Mouse (Mus musculus) liver, embryonic 14.5 days (tissue): Measurements from ENCODE around the gene Kdm2a. TPM values are rescaled to one million over a fixed set of nuclear protein-coding genes. Genes with fewer than 3 reads are reported as not detected.
A peak's percentile ranks its signal among the peaks of the same experiment; 100 is the strongest.

Source experiments
- ATAC-seq: fragments of 200-750 bp; cut with Nextera tagmentation; 2 replicates; pipeline ENCODE4 v1.8.0; 2017; ENCODE audit warnings: moderate number of reproducible peaks, mild to moderate bottlenecking, moderate library complexity; ENCODE audit not compliant: insufficient read depth
- DNase-seq, 3 experiments: peaks; one replicate each; pipeline ENCODE4 v3.0.0-alpha.2; 2012 to 2013; ENCODE audit warnings: low read depth in 3 of 3, low spot score in 3 of 3
- H3K27ac ChIP-seq: fragments of 300-500 bp; sonication (generic); 2 replicates; pipeline ENCODE4 v1.5.1; 2014; ENCODE audit warnings: moderate library complexity, mild to moderate bottlenecking, control low read depth, inconsistent platforms
- H3K27me3 ChIP-seq: fragments of 300-500 bp; sonication (generic); 2 replicates; pipeline ENCODE4 v1.6.1; 2014; ENCODE audit warnings: mild to moderate bottlenecking, low read length, moderate library complexity; ENCODE audit not compliant: control insufficient read depth, insufficient read depth
- H3K36me3 ChIP-seq: fragments of 300-500 bp; sonication (generic); replicated peaks from 2 replicates; pipeline ENCODE4 v1.6.1; 2014; ENCODE audit warnings: low read depth; ENCODE audit not compliant: control insufficient read depth, insufficient read depth
- H3K4me1 ChIP-seq, 2 experiments: fragments of 200-500 bp in 1 of 2; fragments of 300-500 bp in 1 of 2; sonication (generic) in 1 of 2; replicated peaks; 2 replicates each; pipeline ENCODE4 v1.6.1; 2012 to 2014; ENCODE audit warnings: antibody characterized with exemption in 1 of 2, inconsistent platforms in 1 of 2, low read length in 1 of 2; ENCODE audit not compliant: control insufficient read depth in 2 of 2, insufficient read depth in 2 of 2
- H3K4me2 ChIP-seq: fragments of 300-500 bp; sonication (generic); 2 replicates; pipeline ENCODE4 v1.6.1; 2014; ENCODE audit warnings: low read depth, mild to moderate bottlenecking, control low read depth, moderate library complexity
- H3K4me3 ChIP-seq, 2 experiments: fragments of 200-500 bp in 1 of 2; fragments of 300-500 bp in 1 of 2; sonication (generic) in 1 of 2; 2 replicates each; pipeline ENCODE4 v1.5.1; 2012 to 2014; ENCODE audit warnings: low read depth in 2 of 2, low read length in 2 of 2, mild to moderate bottlenecking in 2 of 2, control low read depth in 1 of 2, inconsistent platforms in 1 of 2, moderate library complexity in 1 of 2; ENCODE audit not compliant: insufficient read depth in 1 of 2
- H3K9ac ChIP-seq: fragments of 300-500 bp; sonication (generic); replicated peaks from 2 replicates; pipeline ENCODE4 v1.6.1; 2014; ENCODE audit warnings: mild to moderate bottlenecking, control low read depth, moderate library complexity
- H3K9me3 ChIP-seq: fragments of 300-500 bp; sonication (generic); 2 replicates; pipeline ENCODE4 v1.6.1; 2016; ENCODE audit warnings: low read length, mixed read lengths; ENCODE audit not compliant: control insufficient read depth
- CTCF ChIP-seq: IDR thresholded peaks from 2 replicates; pipeline ENCODE4 v1.5.1; 2016; ENCODE audit warnings: antibody characterized with exemption, low read depth, control low read depth
- EP300 ChIP-seq: IDR thresholded peaks from 2 replicates; pipeline ENCODE4 v1.6.1; 2016; ENCODE audit warnings: antibody characterized with exemption, low read depth
- WGBS: fragments of 180-500 bp; shearing (Covaris S2); extraction: QIAGEN DNeasy Blood & Tissue Kit; methylation state at CpG from one replicate; pipeline ENCODE4 v1.1.7; 2014; ENCODE audit not compliant: insufficient replicate concordance; 5-methylcytosine and 5-hydroxymethylcytosine counted together
- polyA plus RNA-seq, 2 experiments: library from polyadenylated mRNA; depleted of rRNA in 1 of 2; stranded (reverse) in 1 of 2; unstranded in 1 of 2; fragments of >200 nt; fragmentation: Nextera tagmentation in 1 of 2; extraction: Ambion mirVana in 1 of 2; gene quantifications; 2 replicates each; pipeline versions ENCODE4 v1.2.1 to v1.2.3; 2012 to 2014

The Kdm2a gene
- polyA plus RNA-seq, 2 experiments = 12.4 to 19.0 TPM

DNA sequence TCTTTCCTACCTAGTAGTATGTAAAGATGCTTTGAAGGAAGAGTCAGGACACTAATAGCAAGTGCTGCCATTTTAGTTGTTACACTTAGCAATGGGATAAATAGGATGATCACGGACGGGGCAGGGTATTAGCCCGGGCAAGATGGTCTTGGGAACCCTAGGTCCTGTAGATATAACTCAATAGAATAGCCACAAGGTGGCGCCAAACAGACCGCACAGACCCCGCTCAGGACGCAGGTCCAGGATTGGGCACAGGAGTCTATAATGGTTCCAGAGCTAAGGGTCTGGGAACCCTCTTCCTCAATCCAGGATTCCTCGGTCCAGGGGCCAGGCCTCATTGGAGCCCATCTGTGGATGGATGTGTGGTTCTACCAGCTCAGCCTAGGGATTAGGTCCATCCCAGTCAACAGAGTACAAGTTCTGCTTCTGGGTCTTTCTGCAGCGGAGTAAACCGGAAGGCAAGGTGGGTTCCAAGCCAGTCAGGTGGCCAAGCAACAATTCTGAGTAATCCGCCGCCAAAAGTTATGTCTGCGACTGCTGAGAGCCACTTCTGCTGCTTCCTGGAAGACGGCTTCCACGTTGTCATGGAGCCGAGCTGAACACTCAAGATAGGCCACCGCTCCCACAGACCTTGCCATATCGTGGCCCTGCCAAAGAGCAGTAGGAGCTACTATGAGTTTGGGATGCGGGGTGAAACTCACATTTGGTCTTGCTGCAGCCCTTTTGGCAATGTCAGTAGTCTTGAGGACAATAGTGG, 27.7 kb upstream of the Kdm2a start:
- Histone ChIP-seq H3K9me3 (no peaks in the 10 kb centered on the region), H3K9ac (no peak overlapping the region), H3K4me1 (peaks cover 0 to 2% of the 10 kb centered on the region in 2 experiments; a peak in 1 of 4 replicates), H3K27me3 (no peaks in the 10 kb centered on the region), H3K36me3 (no peaks in the 10 kb centered on the region), H3K27ac (no peak overlapping the region), H3K4me3 (no peak overlapping the region), H3K4me2 (no peak overlapping the region)
- ATAC-seq (no peak), DNase-seq (no peak)
- WGBS = 51% methylated on average over 19 of the region's 19 CpGs
- TF ChIP-seq CTCF (peak; percentile 83), EP300 (no peak)

- H3K9me3 ChIP-seq = no peaks in the 10 kb centered on the region
- no peaks in the 10 kb centered on the region for H3K36me3 ChIP-seq
- H3K4me1 ChIP-seq = peaks cover 0 to 10% of the 10 kb centered on the region in 2 experiments; a peak in 2 of 4 replicates
- no peak for TF ChIP-seq EP300
- TF ChIP-seq CTCF = no peak
- no peak overlapping the region for H3K4me2 ChIP-seq
- H3K27me3 ChIP-seq = no peaks in the 10 kb centered on the region
- no peak for DNase-seq
- no peak overlapping the region for H3K9ac ChIP-seq
- H3K27ac ChIP-seq = no peak overlapping the region
- ATAC-seq = no peak
- H3K4me3 ChIP-seq = no peak overlapping the region
- 42% methylated on average over 3 of the region's 3 CpGs for WGBS
Measured at GRCm38 (mm10) chr19:4423021-4423420, 24.9 kb upstream of the Kdm2a start.

DNA sequence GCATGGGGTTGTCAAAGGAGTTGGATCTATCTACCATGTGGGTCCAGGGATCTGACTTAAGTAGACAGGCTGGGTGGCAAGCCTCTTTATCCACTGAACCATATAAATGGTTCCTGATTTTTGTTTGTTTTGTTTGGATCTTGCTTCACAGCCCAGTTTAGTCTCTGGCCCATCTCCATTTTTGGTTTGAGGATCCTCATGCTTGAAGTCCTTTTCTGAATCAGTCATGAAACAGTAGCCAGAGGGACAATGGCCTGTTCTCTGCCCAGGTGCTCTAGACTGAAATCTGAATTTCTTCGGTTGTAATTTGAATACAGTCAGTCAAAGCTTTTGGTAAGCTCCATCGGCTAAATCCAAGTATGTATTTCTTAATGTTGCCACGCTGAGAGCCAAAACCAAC, 24.5 kb upstream of the Kdm2a start:
- Histone ChIP-seq H3K9me3 (no peaks in the 10 kb centered on the region), H3K36me3 (no peaks in the 10 kb centered on the region), H3K4me1 (peaks cover 0 to 10% of the 10 kb centered on the region in 2 experiments; a peak in 2 of 4 replicates), H3K27me3 (no peaks in the 10 kb centered on the region), H3K4me2 (no peak overlapping the region), H3K4me3 (no peak overlapping the region), H3K9ac (no peak overlapping the region), H3K27ac (no peak overlapping the region)
- TF ChIP-seq CTCF (no peak), EP300 (no peak)
- DNase-seq = no peak
- WGBS = 71% methylated on average over 3 of the region's 3 CpGs
- no peak for ATAC-seq

GRCm38 (mm10) chr19:4420153-4420910, 22.2 kb upstream of the Kdm2a start:
- ATAC-seq (no peak), DNase-seq (no peak)
- Histone ChIP-seq H3K4me3 (no peak overlapping the region), H3K36me3 (no peaks in the 10 kb centered on the region), H3K9ac (no peak overlapping the region), H3K9me3 (no peaks in the 10 kb centered on the region), H3K27me3 (no peaks in the 10 kb centered on the region), H3K4me1 (peaks cover 0 to 10% of the 10 kb centered on the region in 2 experiments; a peak in 2 of 4 replicates), H3K4me2 (no peak overlapping the region), H3K27ac (no peak overlapping the region)
- TF ChIP-seq EP300 (no peak), CTCF (no peak)
- WGBS = 46% methylated on average over 8 of the region's 8 CpGs

GRCm38 (mm10) chr19:4419711-4420110, 21.6 kb upstream of the Kdm2a start:
- Histone ChIP-seq H3K4me1 (peaks cover 0 to 10% of the 10 kb centered on the region in 2 experiments; a peak in 2 of 4 replicates), H3K36me3 (no peaks in the 10 kb centered on the region), H3K27me3 (no peaks in the 10 kb centered on the region), H3K27ac (no peak overlapping the region), H3K4me3 (no peak overlapping the region), H3K9me3 (no peaks in the 10 kb centered on the region), H3K9ac (no peak overlapping the region), H3K4me2 (no peak overlapping the region)
- no peak for DNase-seq
- ATAC-seq = no peak
- 70% methylated on average over 5 of the region's 5 CpGs for WGBS
- TF ChIP-seq CTCF = no peak
- TF ChIP-seq EP300 = no peak
